Mouse (Mus musculus) liver, postnatal 0 days (tissue): ENCODE results near the gene Draxin.

Experiments
- CTCF ChIP-seq: sonication (generic); IDR thresholded peaks from 2 replicates; pipeline ENCODE4 v1.5.1; 2016; ENCODE audit warnings: antibody characterized with exemption, low read depth
- EP300 ChIP-seq: IDR thresholded peaks from 2 replicates; pipeline ENCODE4 v1.6.1; 2016; ENCODE audit warnings: antibody characterized with exemption, low read depth, mild to moderate bottlenecking

- TF ChIP-seq EP300 (no peak), CTCF (no peak)
Observed at GRCm38 (mm10) chr4:148056801-148057200, 73.7 kb downstream of the Draxin start.
